Mouse (Mus musculus): ENCODE results near the gene Ggt7.
"Not testable (repeated sequence)": the region's sequence is repeated elsewhere in the genome, so short reads cannot be mapped to it uniquely, and the experiment has no call there.

Ggt7 gene

GRCm38 (mm10) chr2:155517455-155518423, at the start of gene Ggt7, which contains the start of gene Acss2:
TSS of gene Ggt7 (minus strand) at chr2:155518237.
TSS of gene Acss2 (plus strand) at chr2:155517948.
- DNase-seq = peak; percentile 100

GRCm38 (mm10) chr2:155567751-155568150, 49.7 kb upstream of the Ggt7 start:
- DNase-seq = no peak

GRCm38 (mm10) chr2:155562934-155563333, 44.9 kb upstream of the Ggt7 start:
- no peak for DNase-seq

- DNase-seq = no peak
Measured at GRCm38 (mm10) chr2:155562209-155562608, 44.2 kb upstream of the Ggt7 start.

- no peak for DNase-seq
Measured at GRCm38 (mm10) chr2:155554426-155554985, 36.5 kb upstream of the Ggt7 start.

GRCm38 (mm10) chr2:155552949-155553354, 34.9 kb upstream of the Ggt7 start:
- DNase-seq = no peak

- DNase-seq = no peak
Measured at GRCm38 (mm10) chr2:155552336-155552735, 34.3 kb upstream of the Ggt7 start.

GRCm38 (mm10) chr2:155546955-155547354, 28.9 kb upstream of the Ggt7 start:
- DNase-seq = no peak

GRCm38 (mm10) chr2:155540822-155541458, 22.9 kb upstream of the Ggt7 start:
- DNase-seq = peak; percentile 55 to 66

GRCm38 (mm10) chr2:155539696-155540095, 21.7 kb upstream of the Ggt7 start:
- peak in 1 of 2 experiments; percentile 37 for DNase-seq

GRCm38 (mm10) chr2:155538463-155539057, 20.5 kb upstream of the Ggt7 start:
- DNase-seq = not testable (repeated sequence)

GRCm38 (mm10) chr2:155537761-155538462, 19.9 kb upstream of the Ggt7 start:
- DNase-seq = peak in 1 of 2 experiments; percentile 15

- DNase-seq = no peak
Measured at GRCm38 (mm10) chr2:155536292-155536691, 18.3 kb upstream of the Ggt7 start.

- no peak for DNase-seq
Measured at GRCm38 (mm10) chr2:155527367-155527766, 9.3 kb upstream of the Ggt7 start.

- no peak for DNase-seq
Measured at GRCm38 (mm10) chr2:155524378-155524777, 6.3 kb upstream of the Ggt7 start.

GRCm38 (mm10) chr2:155523706-155524105, 5.7 kb upstream of the Ggt7 start:
- DNase-seq = no peak

GRCm38 (mm10) chr2:155518531-155519270, 664 bp upstream of the Ggt7 start:
- peak in 1 of 2 experiments; percentile 29 for DNase-seq

GRCm38 (mm10) chr2:155515941-155516340, 2.1 kb downstream of the Ggt7 start:
- peak; percentile 74 to 83 for DNase-seq

GRCm38 (mm10) chr2:155514666-155515065, 3.4 kb downstream of the Ggt7 start:
- peak; percentile 69 to 83 for DNase-seq

- no peak for DNase-seq
Measured at GRCm38 (mm10) chr2:155513543-155513942, 4.5 kb downstream of the Ggt7 start.

GRCm38 (mm10) chr2:155512479-155512878, 5.6 kb downstream of the Ggt7 start:
- DNase-seq = peak; percentile 64 to 85
